Mouse (Mus musculus) thymus, adult 2 months (tissue): Measurements from ENCODE around the gene Klhl10. TPM values are rescaled to one million over a fixed set of nuclear protein-coding genes. Genes with fewer than 3 reads are reported as not detected.

ENCODE experiments used
- DNase-seq: peaks from one replicate; pipeline ENCODE4 v3.0.0; 2021
- H3K27ac ChIP-seq: fragments of 200-500 bp; 2 replicates; pipeline ENCODE4 v1.5.1; 2012; ENCODE audit warnings: low read length, control low read depth; ENCODE audit not compliant: control insufficient read depth, insufficient read depth
- H3K27me3 ChIP-seq: fragments of 200-500 bp; 2 replicates; pipeline ENCODE4 v1.6.1; 2012; ENCODE audit warnings: mild to moderate bottlenecking, low read length, moderate library complexity, mixed read lengths; ENCODE audit not compliant: control insufficient read depth, insufficient read depth
- H3K36me3 ChIP-seq: fragments of 200-500 bp; 2 replicates; pipeline ENCODE4 v1.6.1; 2012; ENCODE audit warnings: mild to moderate bottlenecking, low read length, moderate library complexity; ENCODE audit not compliant: control insufficient read depth, insufficient read depth
- H3K4me1 ChIP-seq: fragments of 200-500 bp; replicated peaks from 2 replicates; pipeline ENCODE4 v1.6.1; 2012; ENCODE audit warnings: low read length; ENCODE audit not compliant: control insufficient read depth, insufficient read depth
- H3K4me3 ChIP-seq: fragments of 200-500 bp; 2 replicates; pipeline ENCODE4 v1.5.1; 2012; ENCODE audit warnings: mild to moderate bottlenecking, low read length, control low read depth, moderate library complexity; ENCODE audit not compliant: control insufficient read depth, insufficient read depth
- CTCF ChIP-seq: fragments of 200-500 bp; IDR thresholded peaks from 2 replicates; pipeline ENCODE4 v1.5.1; 2012; ENCODE audit warnings: mild to moderate bottlenecking, control low read depth, low read length, moderate library complexity, borderline replicate concordance; ENCODE audit not compliant: control insufficient read depth, poor library complexity, insufficient read depth; ENCODE audit errors: extremely low read depth
- POLR2A ChIP-seq: fragments of 200-500 bp; IDR thresholded peaks from 2 replicates; pipeline ENCODE4 v1.6.1; 2012; ENCODE audit warnings: mild to moderate bottlenecking, low read length, control low read depth, moderate library complexity; ENCODE audit not compliant: control insufficient read depth, poor library complexity, insufficient read depth; ENCODE audit errors: extremely low read depth
- WGBS: fragments of 180-500 bp; shearing (Covaris S2); methylation state at CpG from one replicate; pipeline ENCODE4 v1.1.7; 2018; 5-methylcytosine and 5-hydroxymethylcytosine counted together
- polyA plus RNA-seq: library from polyadenylated mRNA; depleted of rRNA; stranded (reverse); fragments of >200 nt; gene quantifications from 2 replicates; pipeline ENCODE4 v1.2.3, GENCODE M21; 2012

The Klhl10 gene
- polyA plus RNA-seq, 1 experiment = 0.58 TPM

DNA sequence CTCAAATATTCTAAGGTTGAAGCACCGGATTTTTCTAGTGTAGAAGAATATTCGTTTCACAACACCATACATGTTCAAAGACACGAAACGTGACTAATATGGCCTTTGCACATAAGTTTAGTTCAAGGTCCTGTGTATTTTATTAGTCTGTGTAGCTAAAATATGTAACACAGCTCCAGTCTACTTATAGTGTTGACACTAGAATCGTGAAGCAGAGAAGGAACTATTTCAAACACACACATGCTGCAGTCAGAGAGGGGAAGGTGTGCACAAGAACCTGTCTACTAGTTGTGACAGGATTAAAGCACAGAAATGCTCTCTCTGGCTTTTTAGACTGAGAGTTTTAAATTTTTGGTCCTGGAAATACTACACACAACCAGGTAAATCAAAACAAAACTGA lies 16.0 kb downstream of the Klhl10 start:
- no peak overlapping the region for H3K27ac ChIP-seq
- peaks cover 10% of the 10 kb centered on the region for H3K36me3 ChIP-seq
- TF ChIP-seq CTCF (no peak), POLR2A (no peak)

DNA sequence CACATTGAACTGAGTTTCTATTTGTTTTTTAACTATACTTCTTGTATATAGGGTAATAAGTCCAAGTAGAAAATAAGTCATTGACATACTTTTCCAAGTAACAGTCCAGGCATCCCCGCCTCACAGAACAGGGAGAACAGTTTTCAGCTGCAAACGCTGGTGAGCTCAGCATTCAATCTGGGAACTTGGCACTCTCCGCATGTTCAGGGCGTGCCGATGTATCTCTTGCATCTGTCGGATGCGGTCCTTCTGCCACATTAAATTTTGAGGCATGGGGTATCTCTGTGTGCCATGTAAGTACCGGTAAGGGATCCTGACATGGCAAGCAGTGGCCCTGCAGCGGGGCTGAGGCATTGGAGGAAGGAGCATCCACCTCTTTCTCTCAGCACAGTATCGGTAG lies 21.0 kb downstream of the Klhl10 start:
- H3K27ac ChIP-seq = no peak overlapping the region
- no peak for DNase-seq
- H3K4me3 ChIP-seq = no peak overlapping the region
- no peaks in the 10 kb centered on the region for H3K4me1 ChIP-seq
- H3K27me3 ChIP-seq = no peaks in the 10 kb centered on the region
- TF ChIP-seq POLR2A (no peak), CTCF (no peak)
- peaks cover 24% of the 10 kb centered on the region for H3K36me3 ChIP-seq
- WGBS = 98% methylated on average over 10 of the region's 10 CpGs

More for the DNA sequence above, 16.0 kb downstream of the Klhl10 start:
- WGBS = 95% methylated on average over 5 of the region's 5 CpGs
- H3K27me3 ChIP-seq = no peaks in the 10 kb centered on the region
- no peaks in the 10 kb centered on the region for H3K4me1 ChIP-seq
- no peak for DNase-seq
- no peak overlapping the region for H3K4me3 ChIP-seq

DNA sequence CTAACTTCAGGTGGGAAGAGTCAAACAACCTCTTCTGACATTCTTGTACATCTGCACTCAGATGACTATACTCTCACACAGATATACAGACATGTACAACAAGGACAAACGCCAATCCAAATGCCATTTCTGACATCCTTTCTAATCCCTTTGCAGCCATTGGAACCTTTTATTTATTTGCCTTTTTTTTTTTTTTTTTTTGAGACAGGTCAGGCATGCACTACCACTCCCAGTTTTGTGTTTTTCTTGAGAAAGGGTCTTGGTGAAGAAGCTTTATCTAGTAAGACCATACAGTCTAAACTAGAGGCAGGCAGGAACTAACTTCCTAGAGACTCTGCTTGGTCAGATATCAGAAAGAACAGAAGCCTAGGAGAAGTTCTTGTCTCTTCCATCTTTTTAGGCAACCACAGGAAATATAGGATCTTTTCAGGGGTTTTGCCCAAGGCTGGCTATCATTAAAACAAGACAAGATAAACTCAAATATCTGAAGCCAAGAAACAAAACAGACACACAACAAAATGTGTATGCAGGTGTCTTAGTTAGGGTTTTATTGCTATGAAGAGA lies 23.6 kb downstream of the Klhl10 start:
- no peaks in the 10 kb centered on the region for H3K27me3 ChIP-seq
- TF ChIP-seq POLR2A = no peak
- TF ChIP-seq CTCF = no peak
- DNase-seq = no peak
- H3K4me1 ChIP-seq = no peaks in the 10 kb centered on the region
- H3K36me3 ChIP-seq = peaks cover 24% of the 10 kb centered on the region
- no peak overlapping the region for H3K4me3 ChIP-seq
- H3K27ac ChIP-seq = no peak overlapping the region
- WGBS = 100% methylated on average over 1 of the region's 1 CpGs

DNA sequence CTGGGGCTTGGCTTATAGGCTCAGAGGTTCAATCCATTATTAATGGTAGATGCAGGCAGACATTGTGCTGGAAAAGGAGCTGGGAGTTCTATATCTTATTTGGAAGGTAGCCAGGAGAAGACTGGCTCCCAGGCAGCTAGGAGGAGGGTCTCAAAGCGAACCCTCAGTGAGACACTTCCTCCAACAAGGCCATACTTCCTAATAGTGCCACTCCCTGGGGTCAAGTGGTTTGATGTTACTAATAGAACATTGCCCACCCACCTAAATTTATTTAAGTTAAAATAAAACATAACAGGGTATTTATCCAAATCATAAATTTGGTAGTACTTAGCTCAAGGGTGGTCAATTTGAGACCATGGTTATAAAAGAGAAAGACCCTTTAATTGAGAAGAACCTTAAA lies 24.1 kb downstream of the Klhl10 start:
- Histone ChIP-seq H3K4me1 (peaks cover 1% of the 10 kb centered on the region), H3K27ac (no peak overlapping the region)
- no peak for TF ChIP-seq CTCF
- no peak for TF ChIP-seq POLR2A

DNA sequence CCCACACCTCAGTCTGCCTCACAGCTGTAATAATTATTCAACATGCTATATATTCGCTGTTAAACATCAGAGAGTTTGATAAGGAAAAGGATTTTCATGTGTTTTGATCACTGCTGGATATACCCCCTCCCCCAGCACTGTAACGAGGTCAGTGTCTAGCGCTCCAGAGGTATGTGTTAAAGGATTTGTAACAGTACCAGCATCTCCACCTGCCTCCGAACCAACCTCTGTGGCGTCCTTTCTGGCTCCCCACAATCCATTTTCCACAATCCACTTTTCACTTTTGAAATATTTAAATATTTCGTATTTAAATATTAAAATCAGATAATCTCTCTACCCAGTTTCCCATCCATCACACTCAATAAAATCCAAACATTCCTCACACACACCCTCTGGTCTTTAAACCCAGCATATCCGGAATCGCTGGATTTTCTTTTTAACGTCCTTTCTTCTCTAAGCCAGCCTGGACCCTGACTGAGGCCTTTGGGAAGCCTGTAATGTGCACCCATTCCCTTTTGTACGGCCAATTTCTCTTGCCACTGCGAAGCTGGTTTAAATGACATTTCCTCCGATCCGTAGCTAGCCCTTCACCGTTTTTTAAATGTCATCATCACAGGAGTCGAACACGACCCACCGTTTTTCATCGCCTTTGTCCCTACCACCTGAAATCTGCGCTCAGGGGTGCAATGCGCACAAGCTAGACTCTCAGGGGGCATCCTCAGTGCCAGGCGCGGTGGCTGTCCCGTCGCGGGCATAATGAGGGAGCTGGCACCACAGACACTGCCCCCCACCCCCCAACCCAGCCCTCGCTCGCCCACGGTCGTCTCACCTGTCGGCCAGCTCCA lies 29.9 kb downstream of the Klhl10 start:
- DNase-seq = no peak
- TF ChIP-seq CTCF (no peak), POLR2A (no peak)
- H3K4me1 ChIP-seq = peaks cover 5% of the 10 kb centered on the region
- H3K36me3 ChIP-seq = no peaks in the 10 kb centered on the region
- H3K27me3 ChIP-seq = no peaks in the 10 kb centered on the region
- H3K27ac ChIP-seq = no peak overlapping the region
- 14% methylated on average over 30 of the region's 30 CpGs for WGBS
- H3K4me3 ChIP-seq = peak overlapping the region; percentile 84

More for the DNA sequence above, 24.1 kb downstream of the Klhl10 start:
- H3K36me3 ChIP-seq = peaks cover 21% of the 10 kb centered on the region
- DNase-seq = no peak
- no peaks in the 10 kb centered on the region for H3K27me3 ChIP-seq
- no peak overlapping the region for H3K4me3 ChIP-seq
- WGBS = 97% methylated on average over 1 of the region's 1 CpGs

DNA sequence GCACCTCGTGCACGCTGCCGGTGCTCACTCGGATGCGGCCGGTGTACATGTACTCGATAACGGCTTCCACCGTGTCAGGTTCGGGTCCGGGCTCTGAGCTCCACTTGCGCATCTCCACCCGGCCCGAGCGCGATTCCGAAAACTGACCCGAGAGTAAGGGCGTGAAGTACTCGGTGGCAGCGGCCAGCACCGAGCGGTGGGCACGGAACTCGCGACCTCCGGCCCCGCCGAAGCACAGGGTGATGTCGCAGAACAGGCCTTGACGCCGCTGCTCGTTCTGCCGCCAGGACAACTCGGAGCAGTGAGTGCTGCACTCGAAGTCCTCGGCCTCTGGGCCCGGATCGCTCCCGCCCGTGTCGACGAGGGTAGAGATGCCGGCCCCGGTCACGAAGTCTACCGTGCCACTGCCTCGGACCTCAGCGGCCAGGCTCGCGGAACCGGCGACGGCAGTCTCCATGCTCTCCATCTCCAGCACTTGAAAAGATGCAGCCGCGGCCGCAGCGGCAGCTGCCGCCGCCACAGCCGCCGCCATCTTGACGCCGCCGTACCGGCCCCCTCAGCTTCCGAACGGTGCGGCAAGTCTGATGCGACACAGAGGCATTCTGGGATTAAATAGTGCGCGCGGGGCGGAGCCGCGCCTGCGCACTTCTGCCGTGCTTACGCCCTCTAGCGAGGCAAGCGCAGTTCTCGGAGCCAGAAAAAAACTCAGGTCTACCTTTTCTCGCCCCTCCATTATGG lies 30.6 kb downstream of the Klhl10 start, which contains the start of gene Klhl11:
TSS of gene Klhl11 (minus strand) at position 545 of the 738 bp plus-strand sequence.
- Histone ChIP-seq H3K27me3 (no peaks in the 10 kb centered on the region), H3K4me1 (peaks cover 5% of the 10 kb centered on the region), H3K4me3 (peak within 1 kb of the TSS; percentile 84), H3K27ac (no peak within 1 kb of the TSS), H3K36me3 (peaks cover 5% of the 10 kb centered on the region)
- WGBS = under 1% methylated on average over 83 of the region's 83 CpGs
- peak; percentile 89 for DNase-seq
- peak; percentile 86 for TF ChIP-seq CTCF
- peak; percentile 95 for TF ChIP-seq POLR2A
